Mouse (Mus musculus) layer of hippocampus, adult 6 months (tissue): Measurements from ENCODE around the gene Folr2. TPM values are rescaled to one million over a fixed set of nuclear protein-coding genes. Genes with fewer than 3 reads are reported as not detected.

Experiments
- long read RNA-seq, 2 experiments: library from polyadenylated mRNA; unstranded; transcript quantifications; one replicate each; pipeline ENCODE4 v2.0.0; 2019 to 2020
- microRNA-seq: library from miRNA; unstranded; fragments of <30 nt; microRNA quantifications from one replicate; pipeline ENCODE4 v1.2.0, GENCODE M21; 2020
- polyA plus RNA-seq: library from polyadenylated mRNA; unstranded; fragments of <200 nt; fragmentation: Nextera tagmentation; gene quantifications from 2 replicates; pipeline ENCODE4 v1.2.3, GENCODE M21; 2021

Folr2 gene
- 0.78 and 0.93 TPM in 2 replicates for polyA plus RNA-seq
- long read RNA-seq, experiment 1, partial matches to known transcripts = 0 of 1 reads
- long read RNA-seq, experiment 1, other reads (novel, unspliced or antisense) = 0 of 1 reads
- long read RNA-seq, experiment 2 = 0 reads

DNA sequence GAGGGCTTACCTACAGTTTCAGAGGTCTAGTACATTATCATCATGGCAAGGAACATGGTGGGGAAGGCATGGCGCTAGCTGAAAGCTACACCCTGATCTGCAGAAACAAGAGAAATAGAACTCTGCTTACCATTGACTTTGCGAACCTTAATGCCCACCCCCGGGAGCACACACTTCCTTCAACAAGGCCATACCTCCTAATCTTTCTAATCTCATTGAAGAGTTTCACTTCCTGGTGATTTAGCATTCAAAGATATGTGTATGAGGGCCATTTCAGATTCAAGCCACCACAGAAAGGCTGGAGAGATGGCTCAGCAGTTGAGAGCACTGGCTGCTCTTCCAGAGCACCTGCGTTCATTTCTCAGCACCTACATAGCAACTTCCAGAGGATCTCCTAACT is at the start of gene Folr2:
Folr2 (minus strand) TSS at position 101 of the 400 bp plus-strand sequence.

DNA sequence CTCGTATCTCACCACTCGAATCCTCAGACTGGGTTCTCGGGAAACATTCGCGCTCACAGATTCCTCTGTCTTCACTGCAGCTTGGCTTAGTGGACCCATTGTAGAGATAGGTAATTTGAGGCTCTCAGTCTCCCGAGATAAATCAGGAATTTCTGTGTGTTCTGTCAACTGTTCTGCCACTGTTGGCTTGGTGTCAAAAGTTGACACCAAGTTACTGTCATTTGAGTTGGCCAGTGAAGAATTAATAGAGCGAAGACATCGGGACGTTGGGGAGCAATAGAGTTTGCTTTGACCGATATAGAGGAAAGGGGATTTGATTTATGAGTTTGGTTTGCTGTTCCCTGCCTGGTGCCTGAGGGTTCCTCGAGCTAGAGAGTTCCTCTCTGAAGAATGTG is 49.3 kb upstream of the Folr2 start, which contains the start of gene Tomt:
Tomt (minus strand) TSS at position 73 of the 395 bp plus-strand sequence.

DNA sequence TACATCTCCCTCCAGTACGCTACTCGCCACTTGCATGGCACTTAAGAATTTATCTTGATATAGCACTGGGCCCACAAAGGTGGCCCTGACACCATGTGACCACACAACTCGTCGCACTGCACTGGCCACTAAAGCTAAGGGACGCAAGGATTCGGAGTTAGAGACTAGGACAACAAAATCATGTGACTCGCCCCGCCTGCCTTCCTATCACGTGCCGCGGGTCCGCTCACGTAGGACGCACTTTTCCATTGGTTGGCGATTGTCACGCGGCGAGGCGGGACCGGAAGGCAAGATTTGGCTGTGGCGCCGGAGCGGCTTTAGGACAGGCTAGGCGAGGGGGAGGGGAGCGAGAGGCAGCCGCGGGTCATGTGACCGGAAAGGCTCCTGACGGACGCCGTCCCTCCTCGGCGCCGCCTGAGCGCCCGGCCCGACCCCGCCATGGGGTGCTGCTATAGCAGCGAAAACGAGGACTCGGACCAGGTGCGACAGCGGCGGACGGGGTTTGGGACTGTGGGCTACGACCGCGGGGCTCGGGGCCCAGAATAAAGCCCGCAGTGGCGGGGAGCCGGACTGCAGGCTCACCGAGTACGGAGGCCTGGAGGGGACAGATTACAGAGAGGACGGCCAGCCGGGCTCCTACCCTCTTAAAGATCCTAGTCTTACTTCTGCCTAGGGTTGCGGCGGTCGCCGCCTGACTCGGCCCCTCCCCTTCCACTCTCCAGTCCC is 48.7 kb upstream of the Folr2 start, which contains the start of gene Lamtor1:
Lamtor1 (plus strand) TSS at position 344 of the 726 bp plus-strand sequence.

DNA sequence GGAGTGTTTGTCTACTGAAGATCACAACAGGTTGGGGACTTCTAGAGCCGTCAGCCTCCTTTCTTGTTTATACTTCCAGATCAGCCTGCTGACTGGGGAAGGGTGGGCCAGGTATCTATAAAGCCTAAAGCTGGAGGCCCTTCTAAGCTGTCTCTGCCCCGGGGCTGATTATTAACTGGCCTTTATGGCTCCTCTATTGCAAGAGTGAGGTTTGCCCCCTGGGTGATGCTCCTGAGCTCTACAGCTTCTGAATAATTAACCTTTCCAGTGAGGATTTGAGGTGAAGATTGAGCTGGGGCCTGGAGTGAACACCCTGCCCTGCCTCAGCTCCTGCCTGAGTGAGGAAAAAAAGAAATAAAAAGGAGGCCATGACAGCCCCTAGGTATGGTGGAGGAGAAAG is 13.6 kb upstream of the Folr2 start, which contains the start of gene Folr1:
Folr1 (minus strand) TSS at position 160 of the 400 bp plus-strand sequence.

DNA sequence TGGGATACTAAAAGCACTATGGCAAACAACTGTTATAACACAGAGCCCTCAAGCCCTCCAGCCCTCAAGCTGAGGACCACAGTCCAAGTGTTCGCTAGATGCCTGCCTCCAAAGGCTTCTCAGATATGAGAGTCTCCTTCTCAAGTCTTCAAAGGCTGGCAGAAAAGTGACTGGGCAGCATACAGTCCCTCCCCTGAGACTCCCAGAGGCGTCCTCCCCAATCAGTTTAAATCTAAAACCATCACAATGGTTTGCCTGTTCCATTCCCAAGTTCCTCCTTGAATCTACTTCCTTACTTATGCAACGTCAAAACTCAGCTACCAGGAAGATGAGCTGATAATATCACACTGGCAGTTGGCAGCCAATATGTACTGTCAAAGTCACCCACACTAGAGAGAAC is 6.4 kb upstream of the Folr2 start, which contains the start of gene Anapc15:
Anapc15 (plus strand) TSS at position 301 of the 400 bp plus-strand sequence.

DNA sequence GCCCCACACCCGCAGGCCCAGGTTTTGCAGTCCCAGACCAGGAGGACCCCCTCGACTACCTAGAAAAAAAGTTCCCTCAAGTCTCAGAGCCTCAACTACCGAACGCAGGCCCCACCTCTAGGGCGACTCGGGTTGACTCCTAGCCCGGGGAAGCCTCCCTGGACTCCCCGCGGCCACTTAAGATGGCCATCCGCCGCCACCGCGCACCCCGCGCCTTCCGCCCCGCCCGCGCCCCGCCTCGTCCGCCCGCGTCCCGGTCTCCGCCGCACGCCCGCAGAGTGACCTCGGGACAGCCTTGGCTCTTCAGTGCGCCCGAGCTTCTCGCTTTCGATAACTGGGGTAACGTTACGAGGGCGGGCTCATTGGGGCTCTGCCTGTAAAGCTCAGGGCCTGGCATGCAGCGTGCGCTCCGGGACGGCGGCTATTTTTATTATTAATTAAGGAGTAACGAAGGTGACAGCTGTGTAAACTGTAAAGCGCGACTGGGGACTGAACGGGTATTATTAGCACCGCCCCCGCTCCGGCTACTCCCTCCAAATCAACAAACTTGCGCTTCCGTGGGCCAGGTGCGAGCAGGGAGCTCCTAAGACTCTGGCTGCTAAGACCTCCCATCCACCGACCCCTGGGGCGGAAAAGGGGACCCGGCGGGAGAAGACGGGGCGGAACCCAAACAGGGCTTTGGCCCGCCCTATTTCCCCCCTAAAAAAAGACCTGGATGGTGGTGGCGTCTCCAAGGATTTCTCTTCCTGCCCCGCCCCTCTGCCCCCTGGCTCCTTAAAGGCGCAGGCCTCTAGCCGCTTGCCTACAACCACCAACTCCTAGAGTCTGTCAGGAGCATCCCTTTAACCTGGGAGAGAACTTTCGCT is 19.2 kb downstream of the Folr2 start, which contains the start of gene Inppl1:
Inppl1 (minus strand) TSS at position 624 of the 866 bp plus-strand sequence.

DNA sequence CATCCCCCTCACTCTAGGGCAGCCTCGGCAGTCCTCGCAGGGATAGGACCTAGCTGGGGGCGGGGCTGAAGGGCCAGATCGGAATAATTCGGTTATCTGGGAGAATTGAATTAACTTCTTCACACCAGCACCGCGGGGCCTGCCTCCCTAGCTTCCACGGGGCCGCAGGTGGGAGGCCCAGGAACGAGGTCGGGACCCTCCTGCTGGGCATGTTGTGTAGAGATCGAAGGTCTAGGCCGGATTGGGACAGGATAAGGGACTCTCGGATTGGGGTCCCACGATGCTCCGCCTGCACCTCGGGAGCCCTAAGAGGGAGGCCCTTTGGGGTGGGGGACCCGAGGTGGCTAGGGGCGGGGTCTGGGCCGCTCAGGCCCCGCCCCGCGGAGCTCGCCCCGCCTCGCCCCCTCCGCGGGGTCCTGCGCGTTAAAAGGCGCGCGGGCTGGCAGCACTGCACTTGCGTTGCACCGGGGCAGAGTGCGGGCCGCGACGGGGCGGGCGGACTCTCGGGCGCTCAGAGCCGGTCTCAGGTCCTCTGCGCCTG is 39.1 kb downstream of the Folr2 start, which contains the start of gene Phox2a:
Phox2a (plus strand) TSS at position 453 of the 541 bp plus-strand sequence.

Small RNA genes within 50 kb of the gene (microRNA-seq; reads per million reads assigned to microRNA genes)
- gene Gm22655 = not detected

Other genes with a start within 250 kb of the Folr2 start
- 57.2 and 63.6 TPM in 2 replicates for gene Clpb, start 193.6 kb downstream of the Folr2 start, polyA plus RNA-seq
- not detected in 2 replicates for gene Phox2a, start 38.9 kb downstream of the Folr2 start, polyA plus RNA-seq
- 2.2 and 2.9 TPM in 2 replicates for gene Inppl1, start 19.0 kb downstream of the Folr2 start, polyA plus RNA-seq
- gene Anapc15, start 6.5 kb upstream of the Folr2 start, polyA plus RNA-seq = 26.6 and 27.6 TPM in 2 replicates
- 7.6 and 132 TPM in 2 replicates for gene Folr1, start 13.6 kb upstream of the Folr2 start, polyA plus RNA-seq
- 224 and 235 TPM in 2 replicates for gene Lamtor1, start 48.7 kb upstream of the Folr2 start, polyA plus RNA-seq
- not detected in 2 replicates for gene Tomt, start 49.2 kb upstream of the Folr2 start, polyA plus RNA-seq
- gene Lrrc51, start 76.7 kb upstream of the Folr2 start, polyA plus RNA-seq = 13.0 and 24.4 TPM in 2 replicates
- 25.8 and 31.2 TPM in 2 replicates for gene Numa1, start 76.9 kb upstream of the Folr2 start, polyA plus RNA-seq
- gene Il18bp, start 161.5 kb upstream of the Folr2 start, polyA plus RNA-seq = 0.60 and 1.5 TPM in 2 replicates
- 18.0 and 19.2 TPM in 2 replicates for gene Rnf121, start 208.3 kb upstream of the Folr2 start, polyA plus RNA-seq
- gene Xndc1, start 208.3 kb upstream of the Folr2 start, polyA plus RNA-seq = 2.4 and 3.1 TPM in 2 replicates
- gene Xntrpc, start 208.5 kb upstream of the Folr2 start, polyA plus RNA-seq = 0.09 and 0.13 TPM in 2 replicates
- gene Trpc2, start 225.9 kb upstream of the Folr2 start, polyA plus RNA-seq = not detected in 2 replicates
- 0.10 and 0.11 TPM in 2 replicates for gene Art1, start 244.5 kb upstream of the Folr2 start, polyA plus RNA-seq